Comparison of ENCODE assay signal across 26 mouse cellular contexts in the genomic region with DNA sequence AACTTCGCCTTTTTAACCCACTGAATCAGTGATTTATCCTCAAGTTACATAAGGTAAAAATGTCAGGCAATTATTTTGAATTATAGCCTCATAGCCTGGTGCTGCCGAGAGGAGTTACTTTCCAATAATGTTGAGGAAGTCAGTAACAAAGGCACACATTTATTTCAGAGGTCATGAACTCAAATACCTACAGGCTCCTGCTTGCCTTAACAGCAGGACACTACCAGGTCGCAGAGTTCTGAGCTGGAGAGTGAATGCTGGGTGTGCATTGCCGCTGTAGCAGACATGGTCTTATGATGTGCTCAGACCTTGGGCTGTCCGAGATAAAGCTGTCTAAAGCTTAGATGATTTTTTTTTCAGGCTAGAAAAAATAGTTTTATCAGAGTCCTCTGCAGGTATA.
DNase-seq lines count a peak whose midpoint lies in the region; ATAC-seq and TF ChIP-seq lines count a peak whose summit lies in the region.
"Had no signal": no experiment of that assay in that cellular context is flagged by ENCODE, and none has a peak within 500 bp of the region (broad histone marks: within the 10 kb centered on the region; RNA-seq: fewer than 3 reads in every experiment).

No protein-coding gene starts in this region.

- no peaks in the 10 kb centered on the region for H3K27me3 ChIP-seq in limb, embryonic 10.5 days (ENCODE audit: low read depth, poor library complexity, severe bottlenecking)
- no peaks in the 10 kb centered on the region for H3K27me3 ChIP-seq in stomach, embryonic 16.5 days (ENCODE audit: control insufficient read depth, insufficient read depth, low read length)
- H3K27me3 ChIP-seq in forebrain, postnatal 0 days (ENCODE audit: insufficient read depth, low read length): no peaks in the 10 kb centered on the region
- H3K27me3 ChIP-seq: embryonic facial prominence, embryonic 15.5 days; heart, embryonic 15.5 days; liver, embryonic 13.5 days; lung, embryonic 15.5 days; midbrain, embryonic 15.5 days had no signal

- 5% methylated on average over 5 of the region's 5 CpGs for WGBS in limb, embryonic 10.5 days
- WGBS in stomach, embryonic 16.5 days: 30% methylated on average over 5 of the region's 5 CpGs
- 55% methylated on average over 5 of the region's 5 CpGs for WGBS in forebrain, postnatal 0 days

- peak overlapping the region; percentile 75 for H3K27ac ChIP-seq in limb, embryonic 10.5 days
- no peak overlapping the region for H3K27ac ChIP-seq in stomach, embryonic 16.5 days (ENCODE audit: low read length)
- no peak overlapping the region for H3K27ac ChIP-seq in forebrain, postnatal 0 days (ENCODE audit: low read depth, low read length)
- H3K27ac ChIP-seq: embryonic facial prominence, embryonic 15.5 days; heart, adult 2 months; heart, embryonic 15.5 days; layer of hippocampus, adult 2 months; liver, embryonic 13.5 days; lung, embryonic 15.5 days; macrophage; midbrain, embryonic 15.5 days had no signal

- H3K4me3 ChIP-seq in limb, embryonic 10.5 days: no peak overlapping the region; the same call in 1 of the 2 replicates
- H3K4me3 ChIP-seq in stomach, embryonic 16.5 days (replicated peaks; ENCODE audit: low read length): no peak overlapping the region
- no peak overlapping the region for H3K4me3 ChIP-seq in forebrain, postnatal 0 days (ENCODE audit: low read depth, low read length)
- H3K4me3 ChIP-seq: embryonic facial prominence, embryonic 15.5 days; heart, adult 2 months; heart, embryonic 15.5 days; layer of hippocampus, adult 2 months; liver, embryonic 13.5 days; lung, embryonic 15.5 days; midbrain, embryonic 15.5 days; myocyte had no signal

- no peak overlapping the region for H3K4me2 ChIP-seq in stomach, embryonic 16.5 days (ENCODE audit: low read depth, low read length)
- H3K4me2 ChIP-seq in forebrain, postnatal 0 days (ENCODE audit: low read depth): no peak overlapping the region
- H3K4me2 ChIP-seq: embryonic facial prominence, embryonic 15.5 days; heart, embryonic 15.5 days; liver, embryonic 13.5 days; lung, embryonic 15.5 days; midbrain, embryonic 15.5 days had no signal

- no peak overlapping the region for H3K9ac ChIP-seq in stomach, embryonic 16.5 days (ENCODE audit: low read length)
- no peak overlapping the region for H3K9ac ChIP-seq in forebrain, postnatal 0 days
- H3K9ac ChIP-seq: embryonic facial prominence, embryonic 15.5 days; heart, embryonic 15.5 days; liver, embryonic 13.5 days; lung, embryonic 15.5 days; midbrain, embryonic 15.5 days had no signal

- H3K36me3 ChIP-seq in limb, embryonic 10.5 days: no peaks in the 10 kb centered on the region
- no peaks in the 10 kb centered on the region for H3K36me3 ChIP-seq in stomach, embryonic 16.5 days (ENCODE audit: control insufficient read depth, insufficient read depth, low read length)
- no peaks in the 10 kb centered on the region for H3K36me3 ChIP-seq in forebrain, postnatal 0 days (ENCODE audit: insufficient read depth)
- H3K36me3 ChIP-seq: embryonic facial prominence, embryonic 15.5 days; heart, embryonic 15.5 days; liver, embryonic 13.5 days; lung, embryonic 15.5 days; midbrain, embryonic 15.5 days had no signal

- peak; percentile 1 for DNase-seq in heart, adult 11 months
- no peak for DNase-seq in heart, adult 8-10 months (ENCODE audit: low spot score)
- peak; percentile 89 for DNase-seq in R1 (ENCODE audit: low read depth, low spot score)
- peak; percentile 54 for DNase-seq in limb, embryonic 10.5 days (ENCODE audit: low spot score)
- DNase-seq in forebrain, postnatal 0 days: no peak
- DNase-seq in lung, postnatal 10 days: no peak
- DNase-seq: cerebellum, adult 8-10 months; gastrocnemius, postnatal 14 days; heart, adult 2 months; heart, postnatal 4 days; kidney, adult 8-10 months; kidney, postnatal 14 days; layer of hippocampus, postnatal 36 days; liver, embryonic 13.5 days; right cerebral cortex, postnatal 25 days; thymus, postnatal 36 days had no signal

- H3K4me1 ChIP-seq in limb, embryonic 10.5 days: peaks cover 86% of the 10 kb centered on the region
- peaks cover 12% of the 10 kb centered on the region for H3K4me1 ChIP-seq in stomach, embryonic 16.5 days (ENCODE audit: control insufficient read depth, insufficient read depth, low read length)
- no peaks in the 10 kb centered on the region for H3K4me1 ChIP-seq in forebrain, postnatal 0 days (ENCODE audit: insufficient read depth)
- H3K4me1 ChIP-seq: embryonic facial prominence, embryonic 15.5 days; midbrain, embryonic 15.5 days had no signal

- TF ChIP-seq CTCF in forebrain, postnatal 0 days (IDR thresholded peaks at IDR 0.05; ENCODE audit: low read depth): no peak

- ATAC-seq in stomach, embryonic 16.5 days (ENCODE audit: insufficient read depth, low FRiP score): peak; percentile 25; the same call in 1 of the 2 replicates
- ATAC-seq in forebrain, postnatal 0 days: no peak
- ATAC-seq in megakaryocyte progenitor cell, adult 5-6 weeks (replicated peaks; ENCODE audit: poor library complexity): no peak
- ATAC-seq: hindbrain, embryonic 16.5 days; midbrain, embryonic 15.5 days had no signal

- no peaks in the 10 kb centered on the region for H3K9me3 ChIP-seq in limb, embryonic 10.5 days (replicated peaks)
- H3K9me3 ChIP-seq in stomach, embryonic 16.5 days (replicated peaks; ENCODE audit: control insufficient read depth, low read length): no peaks in the 10 kb centered on the region
- H3K9me3 ChIP-seq in forebrain, postnatal 0 days (ENCODE audit: low read length): no peaks in the 10 kb centered on the region
- H3K9me3 ChIP-seq: embryonic facial prominence, embryonic 15.5 days; heart, embryonic 15.5 days; liver, embryonic 13.5 days; lung, embryonic 15.5 days; midbrain, embryonic 15.5 days had no signal

Comparison
In these comparisons a context has a peak if more than half of its experiments do, and no peak if none do; other contexts are left out.
1. DNase-seq: peak in heart, adult 11 months (single experiment), R1 (single experiment) and limb, embryonic 10.5 days (single experiment); none in heart, adult 8-10 months (single experiment), forebrain, postnatal 0 days (single experiment) and lung, postnatal 10 days (single experiment).